Mouse (Mus musculus): ENCODE data around the gene Tmem164.
A peak's percentile ranks its signal among the peaks of the same experiment; 100 is the strongest.

Tmem164 gene

DNA sequence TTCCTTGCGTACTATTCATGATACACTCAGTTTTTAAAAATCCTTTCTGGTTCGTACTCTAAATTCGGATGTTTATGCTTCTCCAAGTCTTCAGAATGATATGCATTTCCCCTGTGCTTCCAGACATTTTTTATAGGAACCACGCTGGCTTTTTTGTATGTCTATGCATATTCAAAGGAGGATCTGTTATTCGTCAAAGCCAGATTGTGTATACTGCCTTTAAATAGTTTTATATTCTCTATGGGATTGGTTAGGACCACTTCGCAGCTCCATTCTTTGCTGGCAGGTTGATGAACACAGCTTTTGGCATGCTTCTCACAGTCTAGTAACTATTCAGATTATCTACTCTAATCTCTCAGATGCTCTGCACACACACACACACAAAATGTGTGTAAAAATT is 79.2 kb downstream of the Tmem164 start:
- DNase-seq, result no peak

DNA sequence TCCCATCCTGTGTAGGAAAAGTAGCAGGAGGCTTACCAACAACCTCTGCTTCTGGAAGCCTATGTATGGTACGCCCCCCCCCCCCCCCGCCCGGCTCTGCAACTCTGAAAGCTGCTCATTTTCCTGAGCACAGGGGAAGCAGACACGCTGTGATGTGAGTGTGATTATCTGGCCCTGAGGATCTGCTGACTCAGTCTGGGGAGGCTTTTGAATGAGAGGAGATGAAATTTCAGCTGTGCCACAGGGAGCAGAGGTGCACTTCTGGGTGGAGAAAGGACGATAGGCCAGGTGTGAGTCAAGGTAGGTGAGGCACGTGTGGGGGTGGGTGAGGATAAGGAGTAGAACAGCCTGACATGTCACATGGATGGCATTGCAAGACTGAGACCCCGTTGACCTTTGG is 82.1 kb downstream of the Tmem164 start:
- no peak for DNase-seq

DNA sequence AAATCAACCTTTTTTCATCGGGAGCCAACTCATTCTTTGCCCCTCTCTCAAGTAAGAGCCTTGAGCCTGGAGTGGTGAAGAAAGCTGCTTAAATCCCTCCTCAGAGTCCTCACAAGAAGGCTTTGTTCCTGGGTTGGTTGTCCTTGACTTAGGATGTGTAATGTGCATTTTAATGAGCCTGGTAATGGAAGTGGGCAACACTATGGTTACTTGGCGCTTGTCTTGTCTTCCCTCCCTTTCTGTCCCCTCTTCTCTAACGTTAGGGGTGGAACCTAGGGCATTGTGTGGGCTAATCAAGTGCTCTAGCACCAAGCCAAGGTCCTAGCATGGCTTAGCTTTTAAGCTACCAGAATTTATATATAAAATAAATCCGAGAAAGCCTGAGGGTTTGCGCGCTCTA is 88.5 kb downstream of the Tmem164 start:
- no peak for DNase-seq

DNA sequence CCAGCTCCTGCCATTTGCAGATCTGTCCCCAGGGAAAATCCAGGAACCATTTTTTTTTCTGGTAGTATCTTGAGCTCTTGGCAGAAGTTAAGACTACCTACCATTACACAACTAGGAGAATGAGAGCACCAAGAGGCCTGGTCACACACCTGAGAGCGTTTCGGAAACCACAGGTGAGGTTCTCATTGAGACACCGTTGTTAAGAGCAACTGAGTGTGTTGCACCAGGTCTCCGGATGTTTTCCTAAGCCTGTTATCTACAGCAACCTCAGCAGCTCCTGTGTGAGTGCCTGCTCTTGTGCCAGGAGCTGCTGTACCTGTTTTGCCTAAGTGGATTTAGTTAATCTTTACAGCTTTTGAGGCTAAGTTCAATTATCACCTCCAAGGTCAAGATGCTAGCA is 92.5 kb downstream of the Tmem164 start:
- DNase-seq, result no peak

DNA sequence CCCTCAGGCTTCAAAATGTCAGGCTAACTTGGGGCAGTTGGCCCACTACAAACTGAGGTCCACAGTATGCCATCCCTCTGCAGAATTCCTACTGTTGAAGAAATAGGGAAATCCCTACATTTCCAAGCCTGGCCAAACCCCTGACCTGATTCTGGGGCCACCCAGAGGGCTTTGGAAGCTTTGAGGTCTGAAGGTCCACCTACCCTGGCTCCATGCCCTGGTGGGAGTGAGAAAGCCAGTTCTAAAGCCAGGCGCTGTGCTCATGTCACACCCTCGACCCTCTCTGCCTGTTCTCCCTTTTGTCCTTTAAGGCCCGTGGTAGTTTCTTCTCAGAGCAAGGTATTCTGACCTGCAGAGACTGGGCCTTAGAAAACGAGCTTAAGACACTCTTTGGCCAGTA is 94.9 kb downstream of the Tmem164 start:
- no peak for DNase-seq

DNA sequence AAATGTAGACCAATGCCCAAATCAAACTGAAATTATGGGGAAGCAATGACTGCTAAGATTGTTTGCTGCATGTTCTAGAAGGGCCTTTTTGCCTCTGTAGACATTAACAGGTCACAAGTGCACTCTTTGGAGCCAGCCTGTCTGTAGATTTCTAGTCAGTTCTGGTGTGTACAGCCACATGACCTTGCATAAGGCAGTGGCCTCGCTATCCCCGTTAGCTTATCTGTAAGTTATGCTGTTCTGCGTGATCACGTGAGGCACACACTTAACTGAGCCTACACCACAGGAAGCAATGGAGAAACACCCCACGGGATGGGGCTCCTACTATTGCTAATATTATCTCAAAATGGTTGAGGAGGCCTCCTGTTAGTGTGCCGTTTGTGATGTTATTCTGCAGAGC is 97.4 kb downstream of the Tmem164 start:
- DNase-seq, result peak; percentile 66

DNA sequence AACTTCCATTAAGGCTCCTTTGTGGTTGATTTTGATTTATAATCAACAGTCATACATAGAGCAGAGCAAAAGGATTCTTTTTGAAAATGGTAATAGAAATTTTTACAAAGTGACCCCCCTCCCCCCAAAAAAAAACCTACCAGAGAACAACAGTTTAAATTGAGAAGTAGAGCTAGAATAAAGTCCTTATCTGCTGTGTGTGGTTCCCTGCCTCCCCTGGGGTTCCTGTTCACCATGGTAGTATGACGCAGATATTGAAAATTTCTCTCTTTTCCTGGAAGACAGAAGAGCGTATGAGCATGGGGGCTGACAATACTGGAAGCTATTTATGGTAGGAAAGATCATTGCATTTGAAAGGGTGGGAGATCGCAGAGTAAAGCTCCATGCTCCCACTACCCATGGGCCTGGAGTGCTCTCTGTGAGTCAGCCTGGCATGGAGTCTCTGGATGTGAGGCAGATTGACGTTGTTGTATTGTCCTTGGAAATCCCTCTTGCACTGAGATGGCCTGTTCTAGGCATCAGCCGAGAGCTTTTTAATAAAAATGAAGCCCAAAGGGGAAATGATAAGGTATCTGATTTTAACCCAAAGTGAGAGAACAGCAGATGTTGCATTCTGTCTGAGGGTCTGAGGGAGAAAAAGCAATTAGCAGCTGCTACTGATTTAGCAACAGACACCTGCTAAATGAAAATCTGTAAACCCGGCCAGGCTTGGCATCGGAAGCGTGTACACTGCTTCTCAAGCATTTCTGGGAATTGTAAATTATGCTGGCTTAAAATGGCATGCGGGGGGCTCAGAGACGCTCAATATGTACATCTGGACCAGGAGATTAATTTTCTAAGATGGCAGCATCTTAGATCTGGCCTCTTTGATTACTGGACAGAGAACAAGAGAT is 105.2 kb downstream of the Tmem164 start:
- DNase-seq, result no peak

DNA sequence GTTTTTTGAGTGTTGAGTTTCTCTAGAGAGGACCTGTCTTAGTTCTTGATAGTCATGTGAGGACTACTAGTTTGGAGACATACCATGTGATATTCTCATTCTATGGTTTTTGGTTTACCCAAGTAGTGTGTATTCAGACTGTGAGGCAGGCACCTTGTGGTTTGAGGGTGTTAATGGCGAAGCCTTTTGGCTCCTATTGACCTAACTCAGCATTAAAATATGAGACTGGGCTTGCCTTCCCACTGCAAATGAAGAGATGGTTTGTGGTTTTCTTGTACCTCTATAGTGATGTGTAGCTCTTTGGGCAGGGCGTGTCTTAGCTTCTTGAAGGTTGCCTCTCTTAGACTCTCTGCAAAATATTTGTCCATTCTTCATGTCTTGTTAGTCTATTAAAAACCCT is 111.0 kb downstream of the Tmem164 start:
- no peak for DNase-seq

DNA sequence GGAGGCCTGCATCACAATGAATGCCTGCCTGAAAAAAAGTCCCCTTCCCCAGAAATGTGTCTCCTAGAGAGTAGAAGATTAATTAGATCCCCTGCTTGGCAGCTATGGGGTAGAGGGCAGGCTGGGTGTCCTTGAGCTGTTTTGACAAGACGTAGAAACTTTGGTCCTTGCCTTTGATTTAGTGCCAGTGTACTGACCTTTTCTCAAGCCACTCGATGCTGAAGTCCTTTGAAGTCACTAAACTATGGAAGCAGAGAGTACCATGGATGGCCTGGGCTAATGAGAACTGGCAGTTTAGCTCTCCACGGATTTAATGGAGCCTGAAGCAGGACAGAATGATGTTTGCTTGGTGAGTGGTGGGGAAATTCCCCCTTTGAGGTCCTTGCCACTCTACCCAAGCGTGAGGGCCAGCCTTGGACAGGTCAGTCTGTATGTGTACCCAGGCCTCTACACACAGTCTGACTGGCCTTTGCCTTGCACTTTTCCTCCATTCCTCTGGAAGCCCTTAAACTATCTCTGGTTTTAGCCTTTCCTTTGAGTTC is 112.9 kb downstream of the Tmem164 start:
- DNase-seq, result no peak

DNA sequence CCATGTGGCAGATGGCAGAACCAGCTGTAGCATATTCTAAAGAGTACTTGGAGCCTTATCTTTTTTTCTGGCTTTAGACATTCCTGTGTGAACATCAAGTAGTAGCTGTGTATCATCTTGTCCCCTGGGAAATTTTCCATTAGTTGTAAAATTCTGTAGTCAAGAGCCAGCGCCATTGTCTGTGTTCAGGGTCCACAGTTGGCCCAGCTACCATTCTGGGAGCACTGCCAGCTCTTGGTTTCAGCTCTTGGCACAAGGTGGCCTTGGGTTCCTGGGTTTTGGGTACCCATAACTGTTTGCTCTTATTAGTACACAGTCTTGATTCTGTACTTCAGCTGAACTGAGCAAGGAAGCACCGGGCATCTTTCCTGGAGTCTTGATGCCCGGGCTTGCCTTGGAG is 123.4 kb downstream of the Tmem164 start:
- DNase-seq, result no peak

DNA sequence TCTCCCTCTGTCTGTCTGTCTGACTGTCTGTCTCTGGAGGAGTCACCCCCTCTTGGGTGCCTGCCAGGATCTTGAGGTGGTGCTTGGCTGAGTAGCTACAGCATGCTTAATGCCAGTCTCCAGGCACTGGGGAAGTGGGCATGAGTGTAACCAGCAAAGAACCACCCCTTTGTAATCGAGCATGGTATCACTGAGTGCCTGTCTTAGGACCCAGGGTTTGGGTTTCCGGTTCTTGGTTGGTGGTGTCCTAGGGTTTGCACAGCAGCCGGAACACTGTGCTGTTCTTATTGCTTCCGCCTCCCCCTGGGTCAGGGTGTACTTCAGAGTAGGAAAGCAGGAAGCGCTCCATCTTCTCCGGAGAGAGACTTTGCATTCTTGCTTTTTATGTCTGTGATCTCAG is 124.9 kb downstream of the Tmem164 start:
- DNase-seq, result no peak

DNA sequence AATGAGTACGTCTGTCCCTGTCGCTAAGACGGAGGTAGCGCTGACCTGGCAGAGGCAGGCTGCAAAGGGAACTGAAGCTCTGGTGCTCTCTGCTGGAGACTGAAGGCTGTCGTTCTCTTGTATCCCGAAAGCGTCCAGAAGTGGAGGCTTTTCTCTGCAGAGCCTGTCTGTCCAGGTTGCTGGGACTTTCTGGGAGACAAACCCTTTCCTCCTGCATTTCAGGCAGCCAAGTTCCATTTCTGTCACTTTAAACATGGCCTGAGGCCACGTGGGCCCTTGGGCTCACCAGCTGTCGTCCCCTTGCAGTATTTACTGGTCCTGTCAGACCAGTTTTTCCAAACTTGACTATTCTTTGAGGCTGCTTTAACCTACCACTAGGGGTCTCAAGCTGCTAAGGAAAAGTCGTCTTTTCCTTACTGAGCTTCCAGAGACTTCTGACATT is 125.4 kb downstream of the Tmem164 start:
- DNase-seq, result no peak

DNA sequence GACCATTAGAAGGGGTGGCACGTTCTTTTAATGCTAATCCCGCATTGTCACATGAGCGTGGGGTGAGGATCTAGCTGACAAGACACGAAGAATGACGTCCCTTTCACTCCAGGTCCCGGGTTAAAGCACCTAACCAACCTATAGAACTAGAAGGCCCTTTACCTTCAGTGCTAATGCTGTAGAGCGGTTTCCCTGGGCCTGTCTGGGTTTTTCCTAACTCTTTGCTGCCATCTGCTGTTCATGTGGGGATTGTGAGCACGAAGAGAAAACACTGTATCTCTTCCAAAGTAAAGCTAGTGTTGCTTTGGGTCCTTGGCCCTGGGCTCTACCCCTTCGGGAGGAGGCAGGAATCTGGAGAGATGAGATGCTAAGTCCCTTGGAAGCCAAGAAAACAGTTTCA is 127.2 kb downstream of the Tmem164 start:
- peak; percentile 36 for DNase-seq

DNA sequence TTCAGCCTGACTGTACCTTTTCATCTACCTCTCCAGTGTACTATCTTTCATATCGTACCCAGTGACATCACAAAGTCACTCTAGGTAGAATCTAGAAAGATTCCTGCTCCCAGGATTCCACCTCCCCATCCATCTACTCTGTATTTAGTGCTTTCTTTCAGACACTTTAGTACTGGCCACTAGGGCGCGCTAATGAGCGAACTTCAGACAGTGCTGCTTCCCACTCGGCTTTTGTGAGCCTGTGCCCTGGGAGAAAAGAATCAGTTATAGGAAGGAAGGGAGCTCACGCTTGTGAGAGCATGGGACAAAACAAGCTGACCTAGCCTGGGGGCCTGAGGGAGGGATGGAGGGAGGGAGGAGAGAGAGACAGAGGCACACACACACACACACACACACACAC is 131.9 kb downstream of the Tmem164 start:
- DNase-seq, result peak; percentile 43

DNA sequence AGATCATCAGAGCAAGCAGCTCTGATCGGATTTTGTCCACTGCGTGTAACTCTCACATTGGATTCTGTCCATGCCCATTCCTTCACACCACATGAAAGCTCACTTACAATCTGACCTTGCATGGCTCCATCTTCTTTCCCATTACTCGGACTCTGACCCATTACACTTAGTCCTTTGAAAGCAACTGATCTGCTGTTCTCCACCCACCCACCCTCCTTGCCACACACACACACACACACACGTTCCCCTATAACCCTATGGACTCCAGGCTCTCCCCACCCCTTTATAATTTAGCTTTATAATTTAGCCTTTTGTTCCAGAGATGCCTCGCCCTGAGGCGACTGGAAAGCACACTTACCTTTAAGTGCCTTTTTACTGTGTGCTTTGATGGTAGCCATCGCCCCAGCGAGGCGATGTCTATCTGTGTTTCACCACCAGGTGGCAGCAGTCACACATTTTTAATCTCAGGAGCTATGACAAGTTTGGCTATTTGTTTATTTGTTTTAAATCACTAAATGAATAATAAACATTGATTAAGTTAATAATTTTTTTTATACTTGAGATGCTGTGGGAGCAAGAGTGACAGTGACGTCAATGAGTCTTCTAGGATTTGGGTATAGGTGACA is 137.0 kb downstream of the Tmem164 start:
- DNase-seq, result peak; percentile 38

DNA sequence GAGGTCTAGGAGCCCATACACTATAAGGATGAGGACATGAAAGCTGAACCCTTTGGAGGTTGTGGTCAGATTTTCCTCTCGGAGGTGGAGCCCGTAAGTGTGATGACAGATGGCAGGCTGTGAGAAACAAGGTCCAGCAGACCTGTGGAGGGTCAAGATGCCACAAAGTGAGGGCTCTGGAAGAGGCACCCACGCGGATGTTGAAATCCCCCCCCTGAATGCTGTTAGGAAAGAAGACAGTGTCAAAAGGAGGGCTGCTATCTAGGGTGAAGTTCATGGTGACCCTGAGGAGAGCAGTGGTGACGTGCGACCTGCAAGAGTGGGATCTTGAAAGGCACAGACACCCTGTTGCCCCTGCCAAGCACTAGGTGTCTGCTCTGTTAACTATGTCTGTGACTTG is 140.0 kb downstream of the Tmem164 start:
- no peak for DNase-seq

DNA sequence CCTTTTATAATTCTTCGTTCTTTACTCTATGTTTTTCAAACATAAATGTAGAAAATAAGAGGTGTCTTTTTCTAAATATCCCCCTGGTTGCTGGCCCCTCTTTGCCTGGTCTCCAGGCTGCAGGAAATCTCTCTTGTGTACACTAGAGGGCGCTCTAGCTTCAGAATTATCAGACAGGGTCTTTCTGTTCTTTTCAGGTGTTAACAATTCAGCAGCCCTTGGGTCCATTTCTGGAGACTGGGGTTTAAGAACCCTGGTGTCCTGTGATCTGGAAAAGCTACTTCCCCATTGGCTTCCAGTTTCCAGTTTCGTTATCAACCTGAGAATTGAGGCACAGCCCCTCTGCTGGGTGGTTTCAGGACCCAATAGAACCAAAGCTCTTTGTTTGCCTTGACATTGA is 140.6 kb downstream of the Tmem164 start:
- DNase-seq, result no peak

DNA sequence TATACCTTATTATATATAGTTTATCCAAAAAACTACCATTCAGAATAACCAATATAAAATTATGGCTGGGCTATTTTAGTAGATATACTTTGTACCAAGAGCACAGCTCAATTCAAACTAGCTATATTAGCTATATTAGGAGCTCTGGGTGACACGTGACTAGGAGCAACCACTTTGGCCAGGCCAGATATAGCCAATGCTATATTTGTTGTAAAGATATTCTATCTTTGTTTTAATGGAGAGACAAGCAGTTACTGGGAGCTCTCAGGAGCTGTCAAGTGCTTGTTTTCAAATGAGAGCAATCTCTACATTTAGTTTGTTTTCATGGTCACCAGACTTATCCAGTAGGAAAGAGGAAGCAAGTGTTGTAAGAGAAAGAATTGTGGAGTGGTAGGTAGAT is 144.1 kb downstream of the Tmem164 start:
- DNase-seq, result no peak

DNA sequence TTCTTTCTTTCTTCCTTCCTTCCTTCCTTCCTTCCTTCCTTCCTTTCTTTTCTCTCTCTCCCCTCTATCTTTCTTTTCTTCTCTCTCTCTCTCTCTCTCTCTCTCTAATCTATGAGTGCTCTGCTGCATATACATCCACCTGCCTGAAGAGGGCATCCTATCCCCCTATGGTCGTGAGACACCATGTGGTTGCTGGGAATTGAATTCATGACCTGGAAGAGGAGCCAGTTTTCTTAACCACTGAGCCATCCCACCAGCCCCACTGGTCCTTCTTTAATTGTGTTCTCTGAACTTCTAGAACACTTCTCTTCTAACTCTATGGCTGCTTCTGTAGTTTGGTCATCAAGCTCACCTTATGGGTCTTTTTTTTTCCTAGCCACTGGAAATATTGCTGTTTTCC is 146.4 kb downstream of the Tmem164 start:
- no peak for DNase-seq

DNA sequence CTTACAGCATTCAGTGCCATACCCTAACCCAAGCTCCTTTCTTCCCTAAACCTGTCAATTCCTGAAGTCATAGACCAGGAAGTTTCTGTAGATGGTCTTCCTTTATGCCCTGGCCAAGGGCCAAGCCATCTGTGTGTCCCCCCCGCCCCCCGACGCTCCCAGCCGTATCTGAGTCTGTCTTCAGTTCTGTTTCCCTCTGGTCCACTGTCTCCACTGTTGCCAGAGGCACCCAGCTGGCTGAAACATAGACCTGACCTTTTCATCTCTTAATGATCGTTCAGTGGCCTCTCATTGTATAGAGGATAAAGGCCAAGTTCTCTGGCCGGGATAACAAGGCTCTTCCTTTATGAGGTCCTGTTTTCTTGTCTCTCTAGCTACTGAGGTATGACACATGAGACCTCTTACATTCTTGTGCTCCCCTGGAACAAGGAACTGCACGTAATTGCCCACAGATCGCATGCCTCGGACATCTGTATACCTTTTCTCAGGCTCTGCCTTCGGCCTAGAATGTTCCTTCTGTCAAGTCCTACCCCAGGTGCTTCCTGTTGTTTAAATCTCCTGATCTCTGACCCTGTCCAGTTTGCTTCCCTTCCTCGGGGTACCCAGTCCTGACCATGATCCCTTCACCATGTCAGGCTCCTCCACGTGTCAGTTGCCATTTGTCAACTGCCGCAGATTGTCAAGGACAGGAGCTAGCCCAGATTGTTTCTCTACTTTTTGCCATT is 147.1 kb downstream of the Tmem164 start:
- no peak for DNase-seq

DNA sequence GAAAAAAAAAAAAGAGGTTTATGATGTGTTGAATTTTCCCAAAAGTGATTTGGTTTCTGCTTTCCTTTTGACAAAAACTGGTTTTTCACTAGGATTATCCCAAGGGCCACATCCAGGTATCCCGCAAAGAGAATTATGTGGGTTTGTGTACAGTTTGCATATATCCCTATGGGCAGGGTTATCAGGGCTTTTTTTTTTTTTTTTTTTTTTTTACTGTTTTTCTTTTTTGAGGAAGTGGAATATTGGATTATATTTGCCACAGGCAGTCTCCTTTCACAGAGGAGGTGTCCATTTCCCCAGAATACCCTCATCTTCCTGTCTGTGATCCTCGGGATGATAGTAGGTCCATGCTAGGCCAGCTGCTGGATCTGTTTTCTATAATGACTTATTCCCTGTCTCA is 148.1 kb downstream of the Tmem164 start:
- DNase-seq, result no peak

DNA sequence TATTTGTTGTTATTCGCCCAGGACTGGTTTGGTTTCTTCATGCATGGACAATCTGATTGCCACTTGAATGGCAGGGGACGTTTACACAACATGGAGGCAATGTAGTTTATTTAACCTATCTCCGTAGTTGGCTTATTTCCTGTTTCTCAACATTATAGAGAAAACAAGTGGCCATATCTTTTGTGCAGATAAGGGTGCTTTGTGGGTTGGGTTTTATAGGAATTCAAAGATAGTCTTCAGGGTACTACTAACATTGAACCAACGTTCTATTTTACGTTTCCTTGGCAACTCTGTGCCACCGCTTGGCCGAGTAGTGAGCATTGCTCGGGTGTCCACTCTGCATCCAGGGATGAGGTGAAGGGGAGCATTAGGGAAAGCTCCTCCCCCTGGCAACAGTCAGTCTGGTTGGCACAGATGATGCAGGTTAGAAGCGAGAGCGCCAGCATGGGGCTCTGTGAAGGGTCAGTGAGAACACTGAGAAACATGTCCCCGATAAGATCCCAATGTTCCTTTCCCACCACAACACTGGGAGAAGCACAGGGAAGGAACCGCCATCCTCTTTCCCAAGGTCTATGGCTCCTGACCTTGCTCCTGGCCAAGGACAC is 148.8 kb downstream of the Tmem164 start:
- DNase-seq, result no peak

DNA sequence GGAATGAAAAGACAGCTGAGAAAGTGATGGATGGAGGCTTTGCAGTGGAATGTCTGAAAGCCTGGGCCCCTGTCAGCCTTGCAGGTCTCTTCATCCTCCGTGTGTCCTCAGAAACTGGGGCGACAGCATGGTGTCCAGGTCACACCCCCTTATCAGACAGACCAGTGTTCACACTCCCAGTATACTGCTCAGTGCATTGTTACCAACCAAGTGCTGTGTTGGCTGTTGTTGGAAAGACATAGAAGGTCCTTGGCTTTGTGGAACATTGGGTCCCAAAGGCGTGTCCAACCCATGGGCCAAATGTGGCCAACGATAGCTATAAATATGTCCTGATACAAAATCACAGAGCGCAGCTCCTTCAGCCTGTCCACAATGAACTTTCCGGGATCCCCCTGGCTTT is 149.4 kb downstream of the Tmem164 start:
- DNase-seq, result no peak
